Mouse (Mus musculus): ENCODE results near the gene Fam240b. TPM values are rescaled to one million over a fixed set of nuclear protein-coding genes. Genes with fewer than 3 reads are reported as not detected.
A peak's percentile ranks its signal among the peaks of the same experiment; 100 is the strongest.
"Not testable (repeated sequence)": the region's sequence is repeated elsewhere in the genome, so short reads cannot be mapped to it uniquely, and the experiment has no call there.

The Fam240b gene
- polyA plus RNA-seq, 1 experiment = not detected

- no peak for DNase-seq
- no peak overlapping the region for H3K4me3 ChIP-seq (replicated peaks; ENCODE audit: extremely low read depth, low read depth, low read length)
- WGBS = 56% methylated on average over 4 of the region's 4 CpGs
- no peak for TF ChIP-seq POLR2A (IDR thresholded peaks at IDR 0.05; ENCODE audit: borderline replicate concordance, extremely low read depth, low read depth, low read length)
- TF ChIP-seq CTCF (IDR thresholded peaks at IDR 0.05; ENCODE audit: insufficient read depth, low read length) = no peak
- no peaks in the 10 kb centered on the region for H3K4me1 ChIP-seq (ENCODE audit: control insufficient read depth, insufficient read depth, low read length)
Observed at GRCm38 (mm10) chr13:64477968-64478367, 19.6 kb downstream of the Fam240b start.

- H3K4me1 ChIP-seq (ENCODE audit: control insufficient read depth, insufficient read depth, low read length) = no peaks in the 10 kb centered on the region
- no peak overlapping the region for H3K4me3 ChIP-seq (replicated peaks; ENCODE audit: extremely low read depth, low read depth, low read length)
- 50% methylated on average over 6 of the region's 6 CpGs for WGBS
- TF ChIP-seq CTCF (IDR thresholded peaks at IDR 0.05; ENCODE audit: insufficient read depth, low read length) (no peak), POLR2A (IDR thresholded peaks at IDR 0.05; ENCODE audit: borderline replicate concordance, extremely low read depth, low read depth, low read length) (no peak)
- no peak for DNase-seq
Observed at GRCm38 (mm10) chr13:64467886-64468285, 29.7 kb downstream of the Fam240b start.

- 67% methylated on average over 9 of the region's 9 CpGs for WGBS
- Histone ChIP-seq H3K4me3 (replicated peaks; ENCODE audit: extremely low read depth, low read depth, low read length) (no peak overlapping the region), H3K4me1 (ENCODE audit: control insufficient read depth, insufficient read depth, low read length) (no peaks in the 10 kb centered on the region)
- no peak for TF ChIP-seq CTCF (IDR thresholded peaks at IDR 0.05; ENCODE audit: insufficient read depth, low read length)
- no peak for TF ChIP-seq POLR2A (IDR thresholded peaks at IDR 0.05; ENCODE audit: borderline replicate concordance, extremely low read depth, low read depth, low read length)
- no peak for DNase-seq
Observed at GRCm38 (mm10) chr13:64465166-64465565, 32.4 kb downstream of the Fam240b start.

GRCm38 (mm10) chr13:64462581-64462980 is 35.0 kb downstream of the Fam240b start:
- H3K4me1 ChIP-seq (ENCODE audit: control insufficient read depth, insufficient read depth, low read length) = no peaks in the 10 kb centered on the region
- WGBS = 78% methylated on average over 2 of the region's 2 CpGs
- no peak overlapping the region for H3K4me3 ChIP-seq (replicated peaks; ENCODE audit: extremely low read depth, low read depth, low read length)
- TF ChIP-seq POLR2A (IDR thresholded peaks at IDR 0.05; ENCODE audit: borderline replicate concordance, extremely low read depth, low read depth, low read length) (no peak), CTCF (IDR thresholded peaks at IDR 0.05; ENCODE audit: insufficient read depth, low read length) (no peak)
- DNase-seq = no peak

- H3K4me3 ChIP-seq (replicated peaks; ENCODE audit: extremely low read depth, low read depth, low read length) = no peak overlapping the region
- no peak for DNase-seq
- no peaks in the 10 kb centered on the region for H3K4me1 ChIP-seq (ENCODE audit: control insufficient read depth, insufficient read depth, low read length)
- WGBS = 84% methylated on average over 14 of the region's 14 CpGs
- TF ChIP-seq CTCF (IDR thresholded peaks at IDR 0.05; ENCODE audit: insufficient read depth, low read length) (no peak), POLR2A (IDR thresholded peaks at IDR 0.05; ENCODE audit: borderline replicate concordance, extremely low read depth, low read depth, low read length) (no peak)
Observed at GRCm38 (mm10) chr13:64458181-64458580, 39.4 kb downstream of the Fam240b start.

GRCm38 (mm10) chr13:64457225-64457978 is 40.2 kb downstream of the Fam240b start:
- H3K4me3 ChIP-seq (replicated peaks; ENCODE audit: extremely low read depth, low read depth, low read length); DNase-seq; H3K4me1 ChIP-seq (ENCODE audit: control insufficient read depth, insufficient read depth, low read length): not testable (repeated sequence)
- 90% methylated on average over 19 of the region's 19 CpGs for WGBS

- no peak for DNase-seq
- TF ChIP-seq CTCF (IDR thresholded peaks at IDR 0.05; ENCODE audit: insufficient read depth, low read length) = no peak
- no peak for TF ChIP-seq POLR2A (IDR thresholded peaks at IDR 0.05; ENCODE audit: borderline replicate concordance, extremely low read depth, low read depth, low read length)
- Histone ChIP-seq H3K4me1 (ENCODE audit: control insufficient read depth, insufficient read depth, low read length) (no peaks in the 10 kb centered on the region), H3K4me3 (replicated peaks; ENCODE audit: extremely low read depth, low read depth, low read length) (no peak overlapping the region)
- 64% methylated on average over 7 of the region's 7 CpGs for WGBS
Observed at GRCm38 (mm10) chr13:64450001-64450794, 47.4 kb downstream of the Fam240b start.

- 74% methylated on average over 5 of the region's 5 CpGs for WGBS
- H3K4me1 ChIP-seq (ENCODE audit: control insufficient read depth, insufficient read depth, low read length) = no peaks in the 10 kb centered on the region
- H3K4me3 ChIP-seq (replicated peaks; ENCODE audit: extremely low read depth, low read depth, low read length) = no peak overlapping the region
- TF ChIP-seq CTCF (IDR thresholded peaks at IDR 0.05; ENCODE audit: insufficient read depth, low read length) (no peak), POLR2A (IDR thresholded peaks at IDR 0.05; ENCODE audit: borderline replicate concordance, extremely low read depth, low read depth, low read length) (no peak)
- no peak for DNase-seq
Observed at GRCm38 (mm10) chr13:64448729-64449128, 48.9 kb downstream of the Fam240b start.

- TF ChIP-seq CTCF (IDR thresholded peaks at IDR 0.05; ENCODE audit: insufficient read depth, low read length) (no peak), POLR2A (IDR thresholded peaks at IDR 0.05; ENCODE audit: borderline replicate concordance, extremely low read depth, low read depth, low read length) (no peak)
- Histone ChIP-seq H3K4me1 (ENCODE audit: control insufficient read depth, insufficient read depth, low read length) (no peaks in the 10 kb centered on the region), H3K4me3 (replicated peaks; ENCODE audit: extremely low read depth, low read depth, low read length) (no peak overlapping the region)
- WGBS = 3% methylated on average over 1 of the region's 1 CpGs
- peak; percentile 20 for DNase-seq
Observed at GRCm38 (mm10) chr13:64447947-64448346, 49.6 kb downstream of the Fam240b start.
